Mouse (Mus musculus): Measurements from ENCODE around the gene Gzma.

GRCm38 (mm10) chr13:113097011-113097410 is 3.8 kb downstream of the Gzma start:
- TF ChIP-seq CTCF (conservative IDR thresholded peaks at IDR 0.05; ENCODE audit: low read length) (no peak), NANOG (IDR thresholded peaks at IDR 0.05; ENCODE audit: borderline replicate concordance, low read length) (no peak)
